Mouse (Mus musculus) hindbrain, embryonic 15.5 days (tissue): Measurements from ENCODE around the gene Ryr2. TPM values are rescaled to one million over a fixed set of nuclear protein-coding genes. Genes with fewer than 3 reads are reported as not detected.
A peak's percentile ranks its signal among the peaks of the same experiment; 100 is the strongest.

Experiments used
- ATAC-seq: fragments of 200-750 bp; cut with Nextera tagmentation; 2 replicates; pipeline ENCODE4 v1.8.0; 2017; ENCODE audit warnings: low read depth, moderate number of reproducible peaks, moderate TSS enrichment; ENCODE audit not compliant: low FRiP score
- H3K27ac ChIP-seq: fragments of 300-500 bp; sonication (generic); replicated peaks from 2 replicates; pipeline ENCODE4 v1.5.1; 2015; ENCODE audit warnings: mild to moderate bottlenecking, inconsistent platforms
- H3K27me3 ChIP-seq: fragments of 300-500 bp; sonication (generic); 2 replicates; pipeline ENCODE4 v1.6.1; 2015; ENCODE audit warnings: control low read depth, inconsistent platforms
- H3K36me3 ChIP-seq: fragments of 300-500 bp; sonication (generic); 2 replicates; pipeline ENCODE4 v1.6.1; 2015; ENCODE audit warnings: control low read depth, inconsistent platforms
- H3K4me1 ChIP-seq: fragments of 300-500 bp; sonication (generic); replicated peaks from 2 replicates; pipeline ENCODE4 v1.6.1; 2015; ENCODE audit warnings: control low read depth, inconsistent platforms
- H3K4me2 ChIP-seq: fragments of 300-500 bp; sonication (generic); 2 replicates; pipeline ENCODE4 v1.6.1; 2015; ENCODE audit warnings: moderate library complexity, mild to moderate bottlenecking, inconsistent platforms
- H3K4me3 ChIP-seq: fragments of 300-500 bp; sonication (generic); 2 replicates; pipeline ENCODE4 v1.5.1; 2015; ENCODE audit warnings: mild to moderate bottlenecking, inconsistent platforms
- H3K9ac ChIP-seq: fragments of 300-500 bp; sonication (generic); 2 replicates; pipeline ENCODE4 v1.6.1; 2015; ENCODE audit warnings: inconsistent platforms
- H3K9me3 ChIP-seq: fragments of 300-500 bp; sonication (generic); 2 replicates; pipeline ENCODE4 v1.6.1; 2016; ENCODE audit warnings: control low read depth, inconsistent platforms
- WGBS: fragments of 180-500 bp; shearing (Covaris S2); methylation state at CpG from one replicate; pipeline ENCODE4 v1.1.7; 2015; 5-methylcytosine and 5-hydroxymethylcytosine counted together
- polyA plus RNA-seq: library from polyadenylated mRNA; unstranded; fragments of >200 nt; fragmentation: Nextera tagmentation; extraction: Ambion mirVana; gene quantifications from 2 replicates; pipeline ENCODE4 v1.2.1, GENCODE M21; 2015

Gene Ryr2
- polyA plus RNA-seq, 1 experiment from 2014 or later, result 3.7 TPM

DNA sequence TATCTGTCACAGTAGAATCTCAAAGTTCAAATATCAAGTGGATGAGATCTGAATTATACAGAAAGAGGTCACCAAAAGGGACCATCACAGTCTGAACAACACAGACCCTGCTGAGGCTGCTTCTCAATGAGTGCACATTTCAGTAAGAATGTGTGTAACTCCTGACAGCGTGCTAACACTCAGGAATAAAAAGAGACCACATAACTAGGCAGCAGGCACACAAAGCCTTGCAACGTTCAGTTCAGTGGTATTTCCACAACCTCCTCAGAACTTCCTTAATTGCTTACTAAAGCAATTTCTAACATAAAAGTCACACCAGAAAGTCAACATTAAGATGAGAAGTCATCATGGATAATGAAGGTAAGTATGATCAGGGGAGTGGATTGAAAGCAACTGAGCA, 206.1 kb downstream of the Ryr2 start:
- ATAC-seq, result no peak
- 83% methylated on average over 2 of the region's 2 CpGs for WGBS

DNA sequence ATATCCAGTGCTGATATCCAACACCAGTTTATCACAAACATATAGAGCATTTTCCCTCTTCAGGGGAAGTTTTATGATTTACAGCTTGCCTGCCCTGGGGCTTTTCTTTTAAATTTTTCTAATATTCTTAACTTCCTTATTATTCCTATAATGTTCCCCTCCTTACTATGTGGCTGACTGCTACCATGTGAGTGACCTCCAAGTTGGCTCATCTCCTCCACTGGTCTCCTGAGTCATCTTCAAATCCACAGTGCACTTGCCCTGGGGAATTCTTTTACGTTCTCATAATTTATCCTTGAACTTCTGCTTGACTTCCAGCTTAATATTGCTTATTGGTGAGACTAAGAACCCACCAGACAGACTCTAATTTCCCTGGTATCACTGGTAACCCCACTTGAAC, 211.1 kb downstream of the Ryr2 start:
- H3K9me3 ChIP-seq, result no peaks in the 10 kb centered on the region
- no peak overlapping the region for H3K27ac ChIP-seq
- H3K36me3 ChIP-seq, result no peaks in the 10 kb centered on the region
- no peak overlapping the region for H3K9ac ChIP-seq
- no peak for ATAC-seq
- WGBS, result 62% methylated on average over 1 of the region's 1 CpGs
- no peaks in the 10 kb centered on the region for H3K4me1 ChIP-seq
- H3K27me3 ChIP-seq, result no peaks in the 10 kb centered on the region
- no peak overlapping the region for H3K4me3 ChIP-seq
- H3K4me2 ChIP-seq, result no peak overlapping the region

More for the DNA sequence above, 206.1 kb downstream of the Ryr2 start:
- H3K9me3 ChIP-seq, result no peaks in the 10 kb centered on the region
- no peak overlapping the region for H3K4me2 ChIP-seq
- H3K4me3 ChIP-seq, result no peak overlapping the region
- H3K4me1 ChIP-seq, result peaks cover 8% of the 10 kb centered on the region; the same call in 1 of the 2 replicates
- H3K9ac ChIP-seq, result no peak overlapping the region
- no peaks in the 10 kb centered on the region for H3K36me3 ChIP-seq
- H3K27me3 ChIP-seq, result no peaks in the 10 kb centered on the region
- no peak overlapping the region for H3K27ac ChIP-seq

DNA sequence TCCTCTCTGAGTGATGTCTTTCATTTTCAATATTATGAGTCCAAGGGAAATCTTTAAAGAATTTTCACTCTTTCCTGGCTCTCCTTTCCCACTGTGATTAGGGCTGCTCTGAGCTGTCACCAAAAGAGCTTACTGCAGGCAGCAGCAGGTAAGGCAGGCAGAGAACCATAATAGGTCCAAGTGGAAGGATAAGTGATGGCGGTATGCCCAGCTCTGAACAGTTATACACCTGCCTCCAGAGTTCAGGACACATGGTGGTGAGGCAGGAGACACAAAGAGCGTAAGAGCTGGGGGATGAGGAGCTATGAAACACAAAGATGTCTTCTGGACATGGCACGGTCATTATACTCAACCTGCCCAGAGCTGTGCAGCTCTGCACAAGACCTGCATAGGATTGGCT, 215.0 kb downstream of the Ryr2 start:
- 93% methylated on average over 3 of the region's 3 CpGs for WGBS
- Histone ChIP-seq H3K9ac (no peak overlapping the region), H3K4me1 (no peaks in the 10 kb centered on the region), H3K36me3 (no peaks in the 10 kb centered on the region), H3K27ac (no peak overlapping the region), H3K9me3 (no peaks in the 10 kb centered on the region), H3K27me3 (no peaks in the 10 kb centered on the region), H3K4me2 (no peak overlapping the region), H3K4me3 (no peak overlapping the region)
- ATAC-seq, result peak; percentile 27

DNA sequence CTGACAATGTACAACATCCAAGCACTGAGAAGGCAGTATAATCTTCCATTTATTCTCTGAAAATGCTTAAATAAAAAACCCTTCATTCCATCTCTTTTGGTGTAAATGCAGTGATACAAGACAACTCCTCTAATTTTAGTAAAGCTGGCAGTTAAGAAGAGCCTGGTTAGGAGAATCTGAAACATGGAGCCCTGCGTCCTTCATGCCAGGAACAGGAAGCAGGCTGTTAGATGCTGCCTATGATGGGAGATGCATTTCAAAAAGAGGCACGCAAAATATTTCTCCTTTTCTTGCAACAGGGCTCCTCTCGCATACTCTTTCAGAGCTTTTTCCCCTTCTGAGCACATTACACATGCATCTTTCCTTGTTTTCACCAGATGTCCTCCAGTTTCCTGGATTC, 215.6 kb downstream of the Ryr2 start:
- Histone ChIP-seq H3K4me2 (no peak overlapping the region), H3K27ac (no peak overlapping the region), H3K9ac (no peak overlapping the region), H3K36me3 (no peaks in the 10 kb centered on the region), H3K9me3 (no peaks in the 10 kb centered on the region), H3K4me3 (no peak overlapping the region), H3K27me3 (no peaks in the 10 kb centered on the region), H3K4me1 (no peaks in the 10 kb centered on the region)
- 77% methylated on average over 3 of the region's 3 CpGs for WGBS
- ATAC-seq, result no peak

DNA sequence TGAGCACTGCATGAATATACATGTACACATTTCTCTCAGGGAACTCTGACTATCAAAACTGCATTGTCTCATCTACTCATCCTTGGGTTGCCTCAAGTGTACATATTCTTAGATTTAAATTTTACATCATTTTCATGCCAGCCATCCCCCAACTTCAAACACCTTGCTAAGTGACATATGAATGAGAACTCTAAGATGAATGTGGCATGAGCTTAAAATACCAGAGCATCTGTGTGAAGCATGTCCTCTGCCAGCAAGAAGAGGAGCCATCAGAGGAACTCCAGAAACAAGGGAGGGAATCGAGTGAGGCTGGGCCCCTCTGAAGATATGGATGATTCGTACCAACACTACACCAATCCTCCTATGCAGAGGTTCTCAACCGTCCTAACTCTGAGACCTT, 222.6 kb downstream of the Ryr2 start:
- WGBS, result 92% methylated on average over 3 of the region's 3 CpGs
- no peak overlapping the region for H3K9ac ChIP-seq
- no peak for ATAC-seq

DNA sequence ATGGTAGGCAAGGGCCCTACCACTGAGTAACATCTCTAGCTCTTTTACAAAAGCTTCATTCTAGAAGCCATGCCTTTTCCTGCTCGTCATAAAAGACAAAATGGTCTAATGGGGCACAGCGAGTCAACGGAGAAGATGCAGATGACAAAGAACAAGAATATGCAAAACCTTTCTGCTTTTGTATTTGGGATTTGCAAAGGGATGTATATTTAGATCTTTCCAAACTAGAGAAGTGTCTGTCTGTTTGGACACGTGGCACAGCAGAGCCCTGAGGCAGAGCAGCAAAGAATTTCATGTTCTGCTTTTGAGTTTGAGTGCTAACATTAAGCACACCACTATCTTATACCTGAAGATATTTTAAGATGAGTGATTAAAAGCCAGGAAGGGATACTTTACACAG, 224.4 kb downstream of the Ryr2 start:
- ATAC-seq, result no peak
- H3K27me3 ChIP-seq, result no peaks in the 10 kb centered on the region
- H3K36me3 ChIP-seq, result no peaks in the 10 kb centered on the region
- no peak overlapping the region for H3K9ac ChIP-seq
- WGBS, result 91% methylated on average over 4 of the region's 4 CpGs
- H3K4me3 ChIP-seq, result no peak overlapping the region
- no peak overlapping the region for H3K4me2 ChIP-seq
- H3K9me3 ChIP-seq, result no peaks in the 10 kb centered on the region
- H3K27ac ChIP-seq, result no peak overlapping the region
- peaks cover 5% of the 10 kb centered on the region; the same call in 1 of the 2 replicates for H3K4me1 ChIP-seq

More for the DNA sequence above, 222.6 kb downstream of the Ryr2 start:
- no peaks in the 10 kb centered on the region for H3K9me3 ChIP-seq
- peaks cover 5% of the 10 kb centered on the region; the same call in 1 of the 2 replicates for H3K4me1 ChIP-seq
- no peaks in the 10 kb centered on the region for H3K27me3 ChIP-seq
- H3K36me3 ChIP-seq, result no peaks in the 10 kb centered on the region
- no peak overlapping the region for H3K4me3 ChIP-seq
- H3K4me2 ChIP-seq, result no peak overlapping the region
- no peak overlapping the region for H3K27ac ChIP-seq

DNA sequence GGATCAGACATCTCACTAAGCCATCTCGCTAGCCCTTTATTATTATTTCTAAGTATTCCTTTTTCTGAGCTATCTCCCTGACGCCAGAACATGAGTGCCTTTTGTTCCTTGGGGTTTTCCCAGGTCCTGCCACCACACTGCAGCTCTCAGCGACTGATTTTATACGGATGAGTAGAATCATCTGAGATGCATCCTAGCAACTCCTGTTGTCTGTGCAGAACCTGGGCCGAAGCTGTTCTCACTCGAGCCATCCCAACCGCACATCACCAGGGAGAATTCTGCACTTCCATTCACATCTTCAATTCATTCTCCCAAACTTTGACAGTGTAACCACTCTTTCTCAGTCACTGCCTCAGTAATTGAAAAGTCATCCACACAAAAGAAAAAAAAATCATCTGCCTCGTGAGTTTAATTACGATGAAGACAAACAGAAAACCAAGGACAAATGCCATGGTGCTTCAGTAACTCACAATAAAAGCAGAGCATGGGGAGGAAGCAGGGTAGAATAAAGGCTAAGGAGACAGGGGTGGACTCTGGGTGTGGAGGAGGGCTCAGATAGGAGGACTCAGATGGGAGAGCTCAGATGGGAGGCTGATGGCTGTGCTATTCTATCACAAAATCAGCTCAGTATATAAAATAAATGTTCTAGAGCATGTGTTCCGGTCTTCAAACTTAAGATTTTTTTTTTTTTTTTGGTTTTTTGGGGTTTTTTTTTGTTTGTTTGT, 226.1 kb downstream of the Ryr2 start:
- Histone ChIP-seq H3K4me1 (peaks cover 5% of the 10 kb centered on the region; the same call in 1 of the 2 replicates), H3K36me3 (no peaks in the 10 kb centered on the region), H3K9me3 (no peaks in the 10 kb centered on the region), H3K27me3 (no peaks in the 10 kb centered on the region), H3K9ac (no peak overlapping the region), H3K4me2 (no peak overlapping the region), H3K4me3 (no peak overlapping the region), H3K27ac (no peak overlapping the region)
- ATAC-seq, result peak; percentile 79
- 25% methylated on average over 10 of the region's 10 CpGs for WGBS

DNA sequence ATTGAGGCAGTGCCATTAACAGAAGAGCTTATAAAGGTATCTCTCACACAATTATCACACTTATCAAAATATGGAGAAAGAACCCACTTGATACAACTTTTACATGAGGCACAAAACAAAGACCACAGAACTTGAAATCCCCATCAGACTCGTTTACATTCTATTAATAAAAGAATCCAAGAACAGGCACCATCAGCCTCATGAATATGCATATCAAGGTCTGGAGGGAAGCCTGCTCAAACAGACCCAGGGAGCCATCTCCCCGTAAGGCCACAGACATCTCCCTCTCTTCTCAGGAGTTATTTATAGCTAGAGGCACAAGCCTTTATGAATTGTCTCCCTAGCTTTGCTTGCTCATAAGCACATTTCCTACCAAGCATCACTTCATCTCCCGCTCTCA, 227.7 kb downstream of the Ryr2 start:
- no peak overlapping the region for H3K9ac ChIP-seq
- H3K4me3 ChIP-seq, result no peak overlapping the region
- ATAC-seq, result no peak
- no peaks in the 10 kb centered on the region for H3K27me3 ChIP-seq
- 42% methylated on average over 3 of the region's 3 CpGs for WGBS
- no peak overlapping the region for H3K27ac ChIP-seq
- no peaks in the 10 kb centered on the region for H3K36me3 ChIP-seq
- H3K9me3 ChIP-seq, result no peaks in the 10 kb centered on the region
- H3K4me2 ChIP-seq, result no peak overlapping the region
- H3K4me1 ChIP-seq, result peaks cover 5% of the 10 kb centered on the region; the same call in 1 of the 2 replicates

DNA sequence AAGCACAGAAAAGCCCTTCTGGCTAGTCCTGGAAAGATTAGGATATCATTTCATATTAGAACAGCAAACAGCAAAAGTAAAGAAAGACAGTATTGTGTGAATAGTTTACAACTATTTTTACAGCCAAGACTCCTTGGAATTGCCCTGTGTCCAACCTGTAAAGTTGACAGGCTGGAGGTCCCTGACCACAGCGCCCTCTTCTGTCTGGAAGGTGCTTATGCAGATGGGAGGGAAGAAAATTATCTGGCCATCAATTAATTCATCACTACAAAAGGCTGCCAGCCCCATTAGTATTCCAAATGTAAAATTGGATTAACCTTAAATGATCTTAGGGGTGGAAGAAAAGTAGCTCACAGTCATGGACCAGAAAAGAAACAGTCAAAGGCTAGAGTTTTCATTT, 231.9 kb downstream of the Ryr2 start:
- Histone ChIP-seq H3K27me3 (no peaks in the 10 kb centered on the region), H3K27ac (no peak overlapping the region), H3K4me1 (no peaks in the 10 kb centered on the region), H3K9me3 (no peaks in the 10 kb centered on the region), H3K36me3 (no peaks in the 10 kb centered on the region), H3K4me2 (no peak overlapping the region), H3K9ac (no peak overlapping the region), H3K4me3 (no peak overlapping the region)
- ATAC-seq, result no peak
- 6% methylated on average over 1 of the region's 1 CpGs for WGBS

DNA sequence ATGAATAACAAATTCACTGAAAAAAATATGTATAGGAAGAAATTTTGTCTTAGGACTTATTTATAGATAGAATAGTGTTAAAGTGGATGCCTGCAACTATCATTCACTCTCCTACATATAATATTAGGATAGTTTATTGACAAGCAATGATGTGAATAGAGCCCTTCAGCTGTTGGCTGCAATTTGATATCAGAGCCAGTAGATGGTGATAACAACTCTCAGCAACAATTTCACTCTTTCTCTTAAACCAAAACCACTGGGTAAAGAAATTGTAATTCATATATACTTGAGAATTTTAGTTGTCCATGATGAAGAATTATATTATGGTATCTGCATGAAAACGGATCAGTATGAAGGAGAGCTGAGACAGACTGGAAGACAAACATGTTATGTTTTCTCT, 236.8 kb downstream of the Ryr2 start:
- no peak for ATAC-seq
- H3K27me3 ChIP-seq, result no peaks in the 10 kb centered on the region
- no peak overlapping the region for H3K4me2 ChIP-seq
- H3K27ac ChIP-seq, result no peak overlapping the region
- no peaks in the 10 kb centered on the region for H3K36me3 ChIP-seq
- WGBS, result 92% methylated on average over 1 of the region's 1 CpGs
- H3K4me3 ChIP-seq, result no peak overlapping the region
- H3K9me3 ChIP-seq, result no peaks in the 10 kb centered on the region
- no peaks in the 10 kb centered on the region for H3K4me1 ChIP-seq
- H3K9ac ChIP-seq, result no peak overlapping the region

DNA sequence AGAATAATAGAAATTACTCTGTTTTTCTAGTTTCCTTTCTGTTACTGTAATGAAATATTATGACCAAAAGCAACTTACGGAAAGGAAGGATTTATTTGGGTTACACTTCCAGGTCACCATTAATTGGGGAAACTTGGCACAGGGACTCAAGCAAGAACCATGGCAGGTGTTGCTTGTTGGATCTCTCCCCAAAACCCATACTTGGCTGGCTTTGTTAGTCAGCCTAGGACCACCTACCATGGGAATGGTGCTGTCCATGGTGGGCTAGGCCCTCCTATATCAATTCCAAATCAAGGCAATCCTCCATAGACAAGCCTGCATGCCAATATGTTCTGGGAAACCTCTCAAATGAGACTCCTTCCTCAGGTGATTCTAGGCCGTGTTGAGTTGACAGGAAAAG, 237.3 kb downstream of the Ryr2 start:
- H3K4me2 ChIP-seq, result no peak overlapping the region
- no peak overlapping the region for H3K4me3 ChIP-seq
- H3K27ac ChIP-seq, result 0 out of 2 replicates have a peak overlapping the region, but pooled peaks have one; percentile 42
- 83% methylated on average over 2 of the region's 2 CpGs for WGBS
- no peaks in the 10 kb centered on the region for H3K9me3 ChIP-seq
- H3K27me3 ChIP-seq, result no peaks in the 10 kb centered on the region
- H3K36me3 ChIP-seq, result no peaks in the 10 kb centered on the region
- H3K4me1 ChIP-seq, result no peaks in the 10 kb centered on the region
- H3K9ac ChIP-seq, result no peak overlapping the region
- ATAC-seq, result no peak

DNA sequence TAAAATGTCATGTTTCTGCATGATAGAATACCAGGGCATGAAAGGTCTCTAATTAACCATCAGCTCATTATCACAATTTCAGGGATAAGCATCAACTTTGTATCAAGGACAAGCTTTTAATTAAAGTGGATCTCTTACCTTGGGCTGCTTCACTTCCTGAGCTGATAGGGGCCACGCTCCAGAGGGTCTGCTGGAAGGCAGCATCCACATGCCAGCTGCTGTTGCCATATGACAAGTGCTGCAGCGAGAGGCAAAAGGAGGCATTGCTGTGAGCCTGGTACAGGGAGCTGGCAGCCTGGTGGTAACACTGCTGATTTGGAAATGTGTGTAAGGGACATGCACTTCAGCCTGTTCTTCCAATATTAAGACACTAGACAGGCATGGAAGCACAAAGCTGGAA, 237.8 kb downstream of the Ryr2 start:
- Histone ChIP-seq H3K9me3 (no peaks in the 10 kb centered on the region), H3K27me3 (no peaks in the 10 kb centered on the region), H3K4me2 (no peak overlapping the region), H3K27ac (0 out of 2 replicates have a peak overlapping the region, but pooled peaks have one; percentile 4), H3K36me3 (no peaks in the 10 kb centered on the region), H3K4me3 (no peak overlapping the region), H3K4me1 (no peaks in the 10 kb centered on the region), H3K9ac (no peak overlapping the region)
- WGBS, result 61% methylated on average over 2 of the region's 2 CpGs
- peak; percentile 74 for ATAC-seq

DNA sequence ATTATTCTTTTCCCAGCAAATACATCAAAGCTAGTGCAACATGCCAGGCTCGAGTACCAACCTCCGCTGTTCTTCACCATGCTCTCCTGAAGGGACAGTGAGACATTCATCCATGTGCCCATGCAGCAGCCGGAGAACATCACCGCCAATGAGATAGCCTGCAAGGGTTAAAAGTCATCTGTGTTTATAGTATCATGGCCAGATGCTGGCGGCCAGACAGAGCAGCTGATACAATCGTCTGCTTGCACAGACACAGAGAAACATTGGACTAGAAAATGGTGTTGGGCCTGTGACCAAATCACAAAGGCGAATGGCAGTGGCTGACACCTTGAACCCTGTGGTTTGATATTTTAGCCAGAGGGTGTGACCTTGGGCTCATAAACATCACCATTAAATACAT, 238.7 kb downstream of the Ryr2 start:
- ATAC-seq, result no peak
- H3K9me3 ChIP-seq, result no peaks in the 10 kb centered on the region
- no peak overlapping the region for H3K9ac ChIP-seq
- 82% methylated on average over 7 of the region's 7 CpGs for WGBS
- no peak overlapping the region for H3K4me2 ChIP-seq
- no peaks in the 10 kb centered on the region for H3K4me1 ChIP-seq
- no peaks in the 10 kb centered on the region for H3K36me3 ChIP-seq
- no peak overlapping the region for H3K27ac ChIP-seq
- no peak overlapping the region for H3K4me3 ChIP-seq
- H3K27me3 ChIP-seq, result no peaks in the 10 kb centered on the region
